Mouse (Mus musculus) monocyte, adult 2 months (primary cell): ENCODE data around the gene Bag6.

Experiments used
- DNase-seq, 2 experiments: peaks; one replicate each; pipeline ENCODE4 v3.0.0; 2022; ENCODE audit warnings: low spot score in 2 of 2, low read depth in 1 of 2

Bag6 gene

DNA sequence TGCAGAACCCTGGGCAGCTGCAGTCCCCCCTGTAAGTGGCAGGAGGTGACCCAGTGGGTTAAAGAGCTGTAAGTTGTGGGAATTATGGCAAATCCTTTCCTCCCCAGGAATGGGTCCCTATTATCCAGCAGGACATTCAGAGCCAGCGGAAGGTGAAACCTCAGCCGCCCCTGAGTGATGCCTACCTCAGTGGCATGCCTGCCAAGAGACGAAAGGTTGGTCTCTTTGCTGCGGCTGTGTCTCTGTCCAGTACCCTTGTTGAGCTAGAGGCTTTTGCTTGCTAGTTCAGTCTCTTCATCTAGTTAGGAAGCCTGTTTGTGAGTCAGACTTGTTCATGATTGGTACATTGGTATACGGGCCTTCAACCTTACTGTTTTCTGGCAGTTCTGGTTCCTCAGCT, 11.2 kb downstream of the Bag6 start:
- DNase-seq, result no peak

- DNase-seq, result no peak
Measured at GRCm38 (mm10) chr17:35147348-35147747, 12.4 kb downstream of the Bag6 start.

DNA sequence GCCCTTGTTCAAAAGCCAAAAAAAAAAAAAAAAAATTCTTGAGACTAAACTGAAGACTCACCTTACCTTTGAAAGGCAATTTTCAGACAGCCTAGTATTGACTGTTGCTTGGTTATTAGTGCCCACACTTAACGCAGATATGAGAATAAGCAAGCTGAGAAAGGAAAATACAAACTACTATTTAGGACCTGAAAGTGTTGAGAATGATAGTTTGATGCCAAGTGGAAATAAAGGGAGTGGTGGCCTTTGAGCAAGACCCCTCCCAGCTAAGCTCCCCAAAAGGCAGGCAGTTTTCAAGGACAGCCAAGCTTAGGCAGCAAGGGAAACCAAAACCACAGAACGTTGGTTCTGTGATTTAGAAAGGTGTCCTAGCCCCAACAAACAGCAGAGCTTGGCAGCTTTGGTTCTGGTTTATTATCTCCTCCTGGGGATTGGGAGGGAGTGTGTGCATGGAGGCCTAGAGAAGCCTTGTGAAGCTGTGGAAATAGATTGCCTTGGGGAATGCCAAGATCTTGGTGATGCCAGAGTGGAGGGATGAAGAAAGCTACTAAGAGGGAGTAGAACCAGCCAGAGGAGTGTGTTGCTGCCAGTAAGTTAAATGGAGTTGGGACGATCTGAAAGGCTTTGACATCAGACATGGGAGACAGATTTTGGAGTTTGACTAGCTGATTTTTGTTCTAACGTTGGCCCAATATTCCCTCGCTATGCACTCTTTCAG, 13.1 kb downstream of the Bag6 start:
- no peak for DNase-seq

DNA sequence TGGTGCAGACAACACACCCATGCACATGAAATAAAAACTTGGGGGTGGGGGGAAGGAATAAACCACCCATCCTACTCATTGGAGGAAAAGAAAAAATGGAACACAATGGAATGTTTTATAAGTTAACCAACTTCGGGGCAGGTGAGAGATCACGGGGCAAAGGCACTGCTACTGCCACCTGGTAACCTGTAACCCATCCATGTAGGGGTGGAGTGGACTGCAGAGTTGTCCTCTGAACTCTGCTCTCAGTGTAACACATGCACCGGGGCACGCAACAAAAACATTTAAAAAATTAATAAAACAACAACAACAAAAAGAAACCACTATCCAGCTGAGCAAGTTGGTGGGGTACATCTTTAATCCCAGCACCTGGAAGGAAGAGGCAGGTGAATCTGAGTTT, 17.1 kb downstream of the Bag6 start:
- DNase-seq, result no peak

GRCm38 (mm10) chr17:35153077-35153476, 18.1 kb downstream of the Bag6 start:
- no peak for DNase-seq

GRCm38 (mm10) chr17:35153931-35154330, 19.0 kb downstream of the Bag6 start:
- no peak for DNase-seq

- no peak for DNase-seq
Measured at GRCm38 (mm10) chr17:35154616-35155015, 19.6 kb downstream of the Bag6 start.

DNA sequence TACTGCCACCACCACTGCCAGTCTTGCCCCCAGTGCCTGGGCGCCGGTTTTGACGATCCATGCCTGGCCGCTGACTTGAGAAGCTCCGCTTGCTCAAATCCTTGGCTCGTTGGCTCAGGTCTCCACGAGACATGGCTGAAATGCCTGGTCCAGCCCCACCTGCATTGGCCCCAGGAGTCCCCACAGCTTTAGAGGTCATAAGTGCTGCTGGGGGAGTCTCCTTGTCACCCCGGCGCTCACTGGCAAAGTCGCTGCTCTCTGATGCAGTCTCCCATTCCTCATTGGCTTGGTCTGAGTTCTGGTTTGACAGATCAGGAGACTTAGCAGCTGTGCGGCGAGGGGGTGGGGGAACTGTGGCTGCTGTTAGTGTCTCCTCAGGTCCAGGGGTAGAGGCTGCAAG, 20.5 kb downstream of the Bag6 start:
- no peak for DNase-seq

- no peak for DNase-seq
Measured at GRCm38 (mm10) chr17:35156461-35157200, 21.7 kb downstream of the Bag6 start.

DNA sequence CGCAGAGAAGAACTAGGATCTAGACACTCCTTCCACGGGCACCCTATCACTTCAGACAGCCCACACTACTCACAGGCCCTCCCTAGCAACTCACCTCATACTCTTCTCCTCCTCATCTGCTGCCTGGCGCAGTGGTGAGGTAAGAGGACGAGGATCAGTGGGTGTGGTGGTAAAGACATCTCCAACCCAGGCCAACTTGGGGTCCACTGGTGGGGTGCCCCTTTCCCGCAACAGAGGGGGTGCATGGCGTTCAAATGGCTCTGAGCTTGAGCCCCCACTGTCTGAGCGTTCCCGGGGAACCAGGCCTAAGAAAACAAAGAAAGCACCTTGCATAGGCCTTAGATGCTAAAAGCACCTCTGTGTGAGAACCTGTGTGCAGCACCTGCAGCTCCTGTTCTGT, 22.3 kb downstream of the Bag6 start:
- no peak for DNase-seq

GRCm38 (mm10) chr17:35157661-35158175, 22.7 kb downstream of the Bag6 start:
- DNase-seq, result no peak

DNA sequence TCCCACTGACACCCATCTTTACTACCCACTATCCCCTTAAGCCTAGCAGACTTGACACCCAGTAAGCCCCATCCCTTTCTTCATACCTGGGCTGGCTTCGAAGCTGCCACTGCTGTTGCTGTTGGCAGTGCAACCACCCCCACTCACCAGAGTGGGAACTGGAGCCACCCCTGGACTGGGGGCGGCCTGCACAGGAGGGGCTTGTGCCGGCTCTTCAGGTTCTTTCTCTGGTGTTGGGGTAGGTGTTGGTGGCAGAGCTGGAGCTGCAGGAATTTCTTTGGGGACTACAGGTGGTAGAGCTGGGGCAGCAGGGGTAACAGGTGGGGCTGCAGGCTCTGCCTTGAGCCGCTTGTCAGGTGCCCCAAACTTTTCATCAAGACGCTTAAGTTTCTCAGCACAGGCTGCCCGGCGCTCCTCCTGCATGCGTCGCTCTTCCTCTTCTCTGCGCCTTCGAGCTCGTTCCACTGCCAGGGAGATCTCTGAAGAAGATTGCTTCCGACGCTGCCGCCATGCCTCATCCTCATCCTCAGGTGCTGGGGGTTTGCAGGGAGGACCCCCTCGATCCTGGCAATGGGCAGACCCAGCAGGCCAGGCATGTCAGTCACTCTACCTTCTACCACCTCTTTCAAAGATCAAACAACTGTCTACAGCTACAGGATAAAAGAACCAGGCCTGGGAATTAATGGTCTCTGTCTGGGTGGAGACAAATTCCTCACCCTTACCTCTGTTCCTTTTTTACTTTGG, 24.0 kb downstream of the Bag6 start:
- DNase-seq, result no peak

- no peak for DNase-seq
Measured at GRCm38 (mm10) chr17:35159638-35160037, 24.7 kb downstream of the Bag6 start.

GRCm38 (mm10) chr17:35161421-35161820, 26.4 kb downstream of the Bag6 start:
- no peak for DNase-seq

DNA sequence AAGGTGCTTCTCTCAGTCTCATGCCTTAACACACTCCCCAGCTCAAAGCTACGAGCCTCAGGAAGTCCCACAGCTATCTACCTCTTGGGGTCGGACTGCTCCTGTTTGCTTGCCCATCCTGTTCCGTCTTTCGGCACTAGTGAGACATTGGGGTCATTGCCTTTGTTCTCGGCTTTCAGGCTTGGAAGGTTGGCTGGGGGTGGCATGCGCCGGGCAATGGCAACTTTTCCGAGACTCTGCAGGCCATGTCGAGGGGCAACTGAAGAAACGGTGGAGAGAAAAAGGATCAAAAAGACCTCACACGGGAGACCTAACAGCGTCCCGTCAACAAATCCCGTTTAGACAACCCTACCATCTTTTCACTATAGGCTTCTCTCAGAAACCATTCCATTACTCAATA, 27.1 kb downstream of the Bag6 start:
- no peak for DNase-seq

DNA sequence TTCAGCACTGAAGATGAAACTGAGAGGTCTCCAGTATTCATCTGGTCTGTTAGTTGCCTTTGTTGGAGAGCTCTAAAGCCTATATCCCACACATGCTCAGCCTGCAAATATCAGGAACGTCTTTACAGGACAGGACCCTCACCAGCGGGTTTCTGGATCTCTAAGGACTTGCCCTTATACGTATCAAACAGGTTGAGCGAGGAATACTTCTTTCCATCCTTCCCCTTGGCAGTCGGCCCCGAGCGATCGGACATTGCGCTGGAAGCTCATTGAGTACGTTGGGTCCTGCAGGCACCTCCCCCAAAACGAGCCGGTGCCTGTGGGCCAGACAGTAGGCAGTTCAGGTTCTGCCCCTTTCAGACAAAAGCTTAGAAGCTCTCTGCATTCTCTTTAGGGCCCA, 27.8 kb downstream of the Bag6 start:
- DNase-seq, result no peak

DNA sequence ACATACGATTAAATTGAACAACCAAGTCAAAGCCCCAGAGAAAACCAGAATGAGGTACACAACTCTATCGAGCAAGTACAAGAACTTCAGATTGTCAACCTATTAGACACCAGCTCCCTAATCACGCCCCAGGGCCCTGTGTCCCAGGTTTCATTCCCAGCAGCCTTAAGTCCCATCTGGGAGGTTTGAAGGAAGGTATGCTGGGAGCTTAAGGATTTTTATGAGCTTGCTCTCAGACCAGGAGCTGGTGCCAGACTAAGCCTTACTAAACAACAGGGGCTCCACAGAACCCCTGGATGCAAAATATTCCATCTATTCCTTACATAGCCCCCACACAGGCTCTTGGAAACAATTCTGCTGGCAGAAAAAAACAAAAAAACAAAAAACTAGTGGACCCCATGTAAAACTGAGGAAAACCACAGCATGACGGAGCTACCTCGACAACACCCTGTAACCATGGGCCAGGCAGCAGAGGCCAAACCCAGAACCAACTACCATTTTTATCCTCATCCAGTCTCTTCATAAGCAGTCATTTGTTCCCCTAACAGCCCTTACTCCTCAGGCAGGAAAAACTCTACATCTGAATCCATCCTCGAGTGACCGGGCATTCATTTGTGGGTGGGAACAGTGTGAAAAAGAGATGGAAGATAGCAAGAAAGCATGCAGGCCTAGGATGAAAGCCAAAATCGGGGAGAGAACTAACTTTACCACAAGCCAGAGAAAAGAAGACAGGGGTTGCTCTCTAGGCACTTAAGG, 28.5 kb downstream of the Bag6 start:
- no peak for DNase-seq

DNA sequence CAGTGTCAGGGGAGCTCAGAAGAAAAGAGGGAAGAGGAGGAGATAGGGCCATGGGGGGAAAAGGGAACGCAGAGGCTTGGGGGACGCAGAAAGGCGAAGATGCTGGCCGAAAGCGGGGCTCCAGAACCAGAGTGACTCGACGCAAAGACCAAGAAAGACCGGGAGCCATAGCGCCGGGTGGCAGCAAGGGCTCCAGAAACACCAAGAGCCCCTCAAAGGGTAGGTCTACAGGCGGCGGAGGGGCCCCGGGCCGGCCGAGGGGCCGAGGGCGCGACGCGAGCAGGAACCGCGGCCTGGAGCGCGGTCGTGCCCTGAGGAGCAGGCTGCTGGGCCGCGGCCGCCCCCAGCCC, 29.2 kb downstream of the Bag6 start:
- DNase-seq, result no peak

- peak; percentile 93 to 96 for DNase-seq
Measured at GRCm38 (mm10) chr17:35164568-35165450, 29.8 kb downstream of the Bag6 start, which contains the start of gene Prrc2a. Gene Prrc2a (minus strand): TSS chr17:35164897.

DNA sequence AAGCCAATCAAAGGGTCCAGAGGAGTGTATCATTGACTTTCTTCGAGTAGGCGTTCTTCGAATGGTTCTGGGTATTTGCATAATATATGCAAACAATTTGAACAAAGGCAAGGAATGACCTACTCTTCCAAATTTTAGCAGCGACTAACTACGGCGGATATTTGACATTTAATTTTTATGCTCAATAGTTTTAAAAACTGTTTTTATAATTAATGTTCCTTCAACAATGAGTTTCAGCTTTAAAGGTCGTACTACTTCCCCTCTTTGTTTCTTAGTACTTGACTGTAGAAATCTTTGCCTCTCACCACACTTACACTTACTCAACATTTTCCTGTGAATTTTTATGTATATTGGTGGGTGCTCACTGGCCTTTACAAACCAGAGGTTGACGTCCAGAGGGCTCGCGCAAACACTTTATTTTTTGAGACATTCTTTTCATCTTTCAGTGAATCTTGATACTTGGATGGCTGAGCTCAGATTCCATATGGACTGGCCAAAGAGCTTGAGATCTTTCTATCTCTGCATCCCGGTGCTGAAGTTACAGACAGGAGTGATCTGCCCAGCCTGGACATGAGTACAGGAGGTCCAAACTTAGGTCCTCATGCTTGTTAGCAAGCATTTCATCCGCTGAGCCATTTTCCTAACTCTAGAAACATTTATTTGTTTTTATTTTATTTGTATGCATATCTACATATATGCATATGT, 30.6 kb downstream of the Bag6 start:
- DNase-seq, result no peak
